Mouse (Mus musculus) midbrain, postnatal 0 days (tissue): Measurements from ENCODE around the gene Dicer1. TPM values are rescaled to one million over a fixed set of nuclear protein-coding genes. Genes with fewer than 3 reads are reported as not detected.

Experiments used
- ATAC-seq: fragments of 200-750 bp; cut with Nextera tagmentation; 2 replicates; pipeline ENCODE4 v1.8.0; 2017; ENCODE audit warnings: moderate number of reproducible peaks, mild to moderate bottlenecking, moderate TSS enrichment, moderate library complexity; ENCODE audit not compliant: low FRiP score
- DNase-seq: peaks from one replicate; pipeline ENCODE4 v3.0.0-alpha.2; 2015; ENCODE audit warnings: low spot score
- H3K27ac ChIP-seq: fragments of 300-500 bp; sonication (generic); 2 replicates; pipeline ENCODE4 v1.5.1; 2014; ENCODE audit warnings: low read depth, mild to moderate bottlenecking, low read length, mixed read lengths
- H3K27me3 ChIP-seq: fragments of 300-500 bp; sonication (generic); 2 replicates; pipeline ENCODE4 v1.6.1; 2014; ENCODE audit warnings: low read length, control low read depth, mixed read lengths; ENCODE audit not compliant: insufficient read depth
- H3K36me3 ChIP-seq: fragments of 300-500 bp; sonication (generic); 2 replicates; pipeline ENCODE4 v1.6.1; 2014; ENCODE audit warnings: low read length, control low read depth, mixed read lengths; ENCODE audit not compliant: insufficient read depth
- H3K4me1 ChIP-seq: fragments of 300-500 bp; sonication (generic); 2 replicates; pipeline ENCODE4 v1.6.1; 2014; ENCODE audit warnings: mild to moderate bottlenecking, control low read depth, antibody characterized with exemption, low read length, mixed read lengths; ENCODE audit not compliant: insufficient read depth
- H3K4me2 ChIP-seq: fragments of 300-500 bp; sonication (generic); 2 replicates; pipeline ENCODE4 v1.6.1; 2014; ENCODE audit warnings: low read depth, mild to moderate bottlenecking, low read length, mixed read lengths; ENCODE audit not compliant: poor library complexity, severe bottlenecking
- H3K4me3 ChIP-seq: fragments of 300-500 bp; sonication (generic); 2 replicates; pipeline ENCODE4 v1.5.1; 2014; ENCODE audit warnings: low read depth, mild to moderate bottlenecking, low read length, moderate library complexity
- H3K9ac ChIP-seq: fragments of 300-500 bp; sonication (generic); replicated peaks from 2 replicates; pipeline ENCODE4 v1.6.1; 2014; ENCODE audit warnings: mild to moderate bottlenecking, low read length, moderate library complexity, mixed read lengths; ENCODE audit not compliant: poor library complexity, severe bottlenecking
- H3K9me3 ChIP-seq: fragments of 300-500 bp; sonication (generic); 2 replicates; pipeline ENCODE4 v1.6.1; 2016; ENCODE audit warnings: low read length, control low read depth
- CTCF ChIP-seq: IDR thresholded peaks from 2 replicates; pipeline ENCODE4 v1.5.1; 2016; ENCODE audit warnings: antibody characterized with exemption, mild to moderate bottlenecking
- WGBS: fragments of 180-500 bp; shearing (Covaris S2); extraction: QIAGEN DNeasy Blood & Tissue Kit; methylation state at CpG from one replicate; pipeline ENCODE4 v1.1.7; 2014; 5-methylcytosine and 5-hydroxymethylcytosine counted together
- polyA plus RNA-seq: library from polyadenylated mRNA; unstranded; fragments of >200 nt; fragmentation: Nextera tagmentation; extraction: Ambion mirVana; gene quantifications from 2 replicates; pipeline ENCODE4 v1.2.1, GENCODE M21; 2015
- total RNA-seq: library from RNA; depleted of rRNA; stranded (reverse); fragments of >200 nt; gene quantifications from 2 replicates; pipeline ENCODE4 v1.2.3, GENCODE M21; 2014; rRNA removed

The Dicer1 gene
- total and polyA plus RNA-seq, 2 experiments from 2014 or later = 28.4 to 38.9 TPM

GRCm38 (mm10) chr12:104638156-104638555 is 113.6 kb downstream of the Dicer1 start:
- 24% methylated on average over 8 of the region's 8 CpGs for WGBS
- DNase-seq (no peak), ATAC-seq (peak; percentile 38; the same call in 1 of the 2 replicates)

More at GRCm38 (mm10) chr12:104638156-104638555, 113.6 kb downstream of the Dicer1 start:
- H3K4me1 ChIP-seq = no peaks in the 10 kb centered on the region
- H3K9me3 ChIP-seq = no peaks in the 10 kb centered on the region
- H3K27me3 ChIP-seq = 0 out of 2 replicates have a peak, but pooled peaks cover 4% of the 10 kb centered on the region
- H3K27ac ChIP-seq = no peak overlapping the region
- H3K9ac ChIP-seq = no peak overlapping the region
- H3K4me2 ChIP-seq = peak overlapping the region; percentile 29; the same call in 1 of the 2 replicates
- no peak for TF ChIP-seq CTCF
- no peaks in the 10 kb centered on the region for H3K36me3 ChIP-seq
- H3K4me3 ChIP-seq = no peak overlapping the region

Other genes with a start within 250 kb of the Dicer1 start
- gene Clmn, start 113.1 kb upstream of the Dicer1 start, total RNA-seq = 2.2 and 3.1 TPM in 2 replicates
- gene Clmn, start 113.1 kb upstream of the Dicer1 start, polyA plus RNA-seq = 1.4 and 2.4 TPM in 2 replicates